9 mouse cellular contexts compared by ENCODE assay signal in the genomic region with DNA sequence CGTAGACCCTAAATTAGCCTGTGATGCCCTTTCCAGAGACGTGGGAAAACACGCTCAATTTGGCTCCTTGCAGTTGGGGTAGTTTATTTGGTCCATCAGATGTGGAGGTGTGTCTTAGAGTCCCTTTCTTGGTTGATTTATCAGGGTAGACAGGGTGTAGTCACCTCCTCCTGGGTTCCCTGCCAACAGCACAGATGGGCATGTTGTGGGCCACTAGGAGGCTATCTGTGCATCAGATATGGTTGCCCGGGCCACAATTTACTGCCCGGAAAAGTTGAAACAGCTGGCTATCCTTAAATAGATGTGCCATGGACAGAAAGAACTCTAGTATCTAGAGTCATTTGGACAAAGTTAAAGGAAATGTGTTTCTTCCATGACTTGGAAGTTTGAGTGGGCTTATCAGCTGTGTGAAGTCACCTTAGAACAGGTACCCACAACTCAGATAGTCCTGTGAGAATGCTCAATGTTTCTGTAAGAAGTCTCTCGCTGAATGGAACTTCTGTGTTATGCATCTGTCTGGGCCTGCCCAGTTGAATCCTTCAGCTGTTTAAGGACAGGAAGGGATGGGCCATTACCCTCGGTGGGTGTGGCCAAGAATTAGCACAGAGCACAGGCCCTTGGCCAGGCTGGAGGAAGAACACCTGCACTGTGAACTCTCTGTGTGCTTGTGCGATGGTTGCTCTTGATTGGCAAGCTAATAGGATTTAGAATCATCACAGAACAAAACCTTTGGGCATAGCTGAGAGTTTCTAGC. TPM values are rescaled to one million over a fixed set of nuclear protein-coding genes. Genes with fewer than 3 reads are reported as not detected.
DNase-seq lines count a peak whose midpoint lies in the region; ATAC-seq lines count a peak whose summit lies in the region.
"Had no signal": no experiment of that assay in that cellular context is flagged by ENCODE, and none has a peak within 500 bp of the region (broad histone marks: within the 10 kb centered on the region; RNA-seq: fewer than 3 reads in every experiment).

No protein-coding gene starts in this region.

- H3K4me2 ChIP-seq in hindbrain, embryonic 13.5 days, result peak overlapping the region; percentile 98
- no peak overlapping the region; the same call in 1 of the 2 replicates for H3K4me2 ChIP-seq in hindbrain, embryonic 11.5 days (replicated peaks; ENCODE audit: low read depth, low read length)
- peak overlapping the region; percentile 84 for H3K4me2 ChIP-seq in kidney, embryonic 16.5 days (replicated peaks; ENCODE audit: low read depth, low read length)
- H3K4me2 ChIP-seq in forebrain, embryonic 12.5 days, result no peak overlapping the region

- H3K9ac ChIP-seq in hindbrain, embryonic 13.5 days, result no peak overlapping the region
- H3K9ac ChIP-seq in hindbrain, embryonic 11.5 days (ENCODE audit: low read depth, low read length), result no peak overlapping the region
- no peak overlapping the region for H3K9ac ChIP-seq in kidney, embryonic 16.5 days (replicated peaks; ENCODE audit: low read length)
- no peak overlapping the region for H3K9ac ChIP-seq in forebrain, embryonic 12.5 days
- H3K9ac ChIP-seq: midbrain, embryonic 12.5 days had no signal

- DNase-seq in hindbrain, embryonic 11.5 days (ENCODE audit: low spot score), result no peak
- peak; percentile 74 for DNase-seq in gonadal fat pad, adult 2 months (ENCODE audit: low read depth)
- DNase-seq in spleen, adult 12 weeks (ENCODE audit: low spot score), result peak; percentile 47
- no peak for DNase-seq in right cerebral cortex, postnatal 14 days

- H3K27me3 ChIP-seq in hindbrain, embryonic 13.5 days, result peaks cover 11% of the 10 kb centered on the region; the same call in 1 of the 2 replicates
- H3K27me3 ChIP-seq in hindbrain, embryonic 11.5 days (ENCODE audit: control insufficient read depth, insufficient read depth, low read length), result no peaks in the 10 kb centered on the region
- no peaks in the 10 kb centered on the region for H3K27me3 ChIP-seq in kidney, embryonic 16.5 days (ENCODE audit: insufficient read depth, low read length)
- H3K27me3 ChIP-seq in forebrain, embryonic 12.5 days, result peaks cover 22% of the 10 kb centered on the region; the same call in 1 of the 2 replicates

- H3K36me3 ChIP-seq in hindbrain, embryonic 13.5 days, result no peaks in the 10 kb centered on the region
- H3K36me3 ChIP-seq in hindbrain, embryonic 11.5 days (ENCODE audit: control insufficient read depth, insufficient read depth, low read length), result no peaks in the 10 kb centered on the region
- H3K36me3 ChIP-seq in kidney, embryonic 16.5 days (ENCODE audit: insufficient read depth, low read length), result no peaks in the 10 kb centered on the region
- H3K36me3 ChIP-seq in forebrain, embryonic 12.5 days (replicated peaks), result no peaks in the 10 kb centered on the region
- H3K36me3 ChIP-seq: midbrain, embryonic 12.5 days had no signal

- no peak overlapping the region for H3K4me3 ChIP-seq in hindbrain, embryonic 13.5 days
- no peak overlapping the region for H3K4me3 ChIP-seq in hindbrain, embryonic 11.5 days (ENCODE audit: low read depth, low read length)
- H3K4me3 ChIP-seq in kidney, embryonic 16.5 days (ENCODE audit: low read length), result peak overlapping the region; percentile 73
- H3K4me3 ChIP-seq in forebrain, embryonic 12.5 days (replicated peaks), result no peak overlapping the region

- peaks cover 20% of the 10 kb centered on the region for H3K4me1 ChIP-seq in hindbrain, embryonic 13.5 days (replicated peaks)
- no peaks in the 10 kb centered on the region for H3K4me1 ChIP-seq in hindbrain, embryonic 11.5 days (replicated peaks; ENCODE audit: control insufficient read depth, insufficient read depth, low read length)
- H3K4me1 ChIP-seq in kidney, embryonic 16.5 days (ENCODE audit: insufficient read depth, low read length), result peaks cover 16% of the 10 kb centered on the region
- H3K4me1 ChIP-seq in forebrain, embryonic 12.5 days, result peaks cover 14% of the 10 kb centered on the region

- H3K27ac ChIP-seq in hindbrain, embryonic 13.5 days, result no peak overlapping the region
- H3K27ac ChIP-seq in hindbrain, embryonic 11.5 days (ENCODE audit: low read depth, low read length), result no peak overlapping the region
- peak overlapping the region; percentile 36; the same call in 1 of the 2 replicates for H3K27ac ChIP-seq in kidney, embryonic 16.5 days (ENCODE audit: low read length)
- no peak overlapping the region for H3K27ac ChIP-seq in forebrain, embryonic 12.5 days
- H3K27ac ChIP-seq: midbrain, embryonic 12.5 days had no signal

- H3K9me3 ChIP-seq in hindbrain, embryonic 13.5 days, result no peaks in the 10 kb centered on the region
- H3K9me3 ChIP-seq in hindbrain, embryonic 11.5 days (ENCODE audit: control insufficient read depth, low read length), result no peaks in the 10 kb centered on the region
- H3K9me3 ChIP-seq in kidney, embryonic 16.5 days (ENCODE audit: low read length), result no peaks in the 10 kb centered on the region
- no peaks in the 10 kb centered on the region for H3K9me3 ChIP-seq in forebrain, embryonic 12.5 days
- H3K9me3 ChIP-seq: midbrain, embryonic 12.5 days had no signal

- 79% methylated on average over 8 of the region's 8 CpGs for WGBS in hindbrain, embryonic 13.5 days
- 81% methylated on average over 8 of the region's 8 CpGs for WGBS in hindbrain, embryonic 11.5 days
- WGBS in kidney, embryonic 16.5 days, result 47% methylated on average over 8 of the region's 8 CpGs
- 83% methylated on average over 8 of the region's 8 CpGs for WGBS in forebrain, embryonic 12.5 days

- ATAC-seq in hindbrain, embryonic 13.5 days (ENCODE audit: low FRiP score), result no peak
- no peak for ATAC-seq in hindbrain, embryonic 11.5 days (ENCODE audit: low FRiP score)
- peak; percentile 33 for ATAC-seq in activated CD4-positive, CD25-positive, alpha-beta regulatory T cell, adult 4 months
- peak; percentile 55; the same call in 1 of the 2 replicates for ATAC-seq in kidney, embryonic 16.5 days (ENCODE audit: low FRiP score, low TSS enrichment)
- ATAC-seq in forebrain, embryonic 12.5 days (ENCODE audit: low FRiP score), result no peak

RNA-seq across cellular contexts. Expression of gene Myo1e, which starts 2.3 kb away (rescaled TPM):
- 8.3 and 9.2 TPM in 2 replicates for polyA plus RNA-seq in hindbrain, embryonic 13.5 days (2015; fragmentation: Nextera tagmentation; extraction: Ambion mirVana)
- polyA plus RNA-seq in hindbrain, embryonic 11.5 days (2014; fragmentation: Nextera tagmentation; extraction: Ambion mirVana), result 10.0 and 10.8 TPM in 2 replicates
- 10 to 100 TPM; 25.8 to 27.8 TPM for polyA plus RNA-seq in activated CD4-positive, CD25-positive, alpha-beta regulatory T cell, adult 4 months (2017; shearing (Covaris generic))
- 9.0 and 11.7 TPM in 2 replicates for polyA plus RNA-seq in gonadal fat pad, adult 2 months (2012; rRNA removed)
- polyA plus RNA-seq in kidney, embryonic 16.5 days (2015; fragmentation: Nextera tagmentation; extraction: Ambion mirVana), result 26.4 and 27.8 TPM in 2 replicates
- 10.3 and 11.3 TPM in 2 replicates for polyA plus RNA-seq in forebrain, embryonic 12.5 days (2016; fragmentation: Nextera tagmentation; extraction: Ambion mirVana)

Comparison
In these comparisons a context has a peak if more than half of its experiments do, and no peak if none do; other contexts are left out.
1. H3K4me2 ChIP-seq: peak in hindbrain, embryonic 13.5 days (single experiment) and kidney, embryonic 16.5 days (single experiment); none in hindbrain, embryonic 11.5 days (single experiment) and forebrain, embryonic 12.5 days (single experiment).
2. ATAC-seq: peak in activated CD4-positive, CD25-positive, alpha-beta regulatory T cell, adult 4 months (single experiment) and kidney, embryonic 16.5 days (single experiment); none in hindbrain, embryonic 13.5 days (single experiment), hindbrain, embryonic 11.5 days (single experiment) and forebrain, embryonic 12.5 days (single experiment).
3. DNase-seq: peak in gonadal fat pad, adult 2 months (single experiment) and spleen, adult 12 weeks (single experiment); none in hindbrain, embryonic 11.5 days (single experiment) and right cerebral cortex, postnatal 14 days (single experiment).